Mouse (Mus musculus): ENCODE measurements around the gene Syt1.

Syt1 gene

DNA sequence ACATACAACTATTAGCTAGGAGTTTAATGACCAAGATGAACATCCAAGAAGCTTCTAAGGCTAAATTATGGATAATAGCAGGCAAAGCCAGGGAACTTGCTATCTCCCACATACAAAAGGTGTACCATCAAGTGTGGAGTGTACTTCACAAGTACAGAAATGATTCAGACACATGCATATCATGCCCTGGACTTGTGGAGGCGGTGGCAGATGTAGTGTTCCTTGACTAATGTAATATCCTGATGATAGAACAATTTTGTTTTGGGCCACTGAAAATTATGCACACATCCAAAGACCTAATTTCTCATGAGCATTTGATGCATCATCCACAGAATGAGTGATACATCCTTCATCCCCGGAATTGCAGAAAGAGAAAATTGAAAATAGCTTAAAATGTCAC is 267.0 kb downstream of the Syt1 start:
- no peak for DNase-seq

DNA sequence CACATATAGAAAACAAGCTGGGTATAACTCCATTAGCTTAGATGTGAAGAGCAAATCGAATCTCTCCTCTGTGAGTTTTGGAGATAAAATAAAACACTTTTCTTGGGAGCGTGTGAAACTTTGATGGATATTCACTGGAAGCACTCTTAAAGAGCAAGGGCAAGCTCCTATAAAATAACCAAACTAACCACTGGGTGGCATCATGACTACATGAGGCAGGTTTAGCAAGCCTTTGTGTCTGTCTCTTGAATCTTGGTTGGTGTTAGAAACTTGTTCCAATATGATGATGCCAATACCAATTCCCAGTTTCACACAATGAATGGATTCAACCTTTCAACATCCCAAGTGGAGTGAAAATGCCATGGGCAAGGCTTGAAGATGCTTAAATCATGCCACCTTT is 276.8 kb downstream of the Syt1 start:
- DNase-seq: peak; percentile 3 to 4

DNA sequence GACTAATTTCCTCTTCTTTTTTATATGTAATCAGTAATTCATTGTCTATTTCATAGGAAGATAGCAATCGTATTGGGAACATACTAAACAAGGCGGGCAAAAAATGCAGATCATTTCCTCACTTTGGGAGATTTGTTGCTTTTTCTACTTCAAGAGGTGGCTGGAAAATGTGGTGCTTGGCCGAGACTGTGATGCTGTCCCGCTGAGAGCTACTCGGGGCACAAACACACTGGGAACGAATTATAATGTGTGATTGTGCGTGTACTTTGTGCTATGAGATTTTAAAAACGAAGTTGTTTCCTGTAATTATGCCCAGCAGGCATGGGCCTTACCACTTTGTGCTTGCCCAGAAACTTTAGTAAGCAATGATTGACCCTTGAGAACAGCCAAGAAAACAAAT is 281.8 kb downstream of the Syt1 start:
- no peak for DNase-seq

DNA sequence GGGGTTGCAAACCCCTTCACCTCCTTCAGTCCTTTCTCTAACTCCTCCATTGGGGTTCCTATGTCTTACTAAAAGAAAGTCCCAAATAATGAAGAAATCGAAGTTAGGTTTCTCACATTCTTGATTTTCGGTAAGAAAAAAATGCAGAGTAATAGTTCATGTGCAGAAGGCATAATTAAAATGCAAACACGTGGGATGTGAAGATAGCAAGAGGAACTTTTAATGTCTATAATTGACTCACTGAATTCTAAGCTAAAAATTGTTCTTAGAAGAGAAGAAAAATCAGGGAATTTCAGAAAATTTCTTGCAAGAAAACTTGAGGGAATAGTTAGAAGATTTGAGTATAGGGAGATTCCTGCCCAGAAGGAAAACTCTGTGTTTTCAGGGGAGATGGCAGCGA is 284.4 kb downstream of the Syt1 start:
- no peak for DNase-seq

DNA sequence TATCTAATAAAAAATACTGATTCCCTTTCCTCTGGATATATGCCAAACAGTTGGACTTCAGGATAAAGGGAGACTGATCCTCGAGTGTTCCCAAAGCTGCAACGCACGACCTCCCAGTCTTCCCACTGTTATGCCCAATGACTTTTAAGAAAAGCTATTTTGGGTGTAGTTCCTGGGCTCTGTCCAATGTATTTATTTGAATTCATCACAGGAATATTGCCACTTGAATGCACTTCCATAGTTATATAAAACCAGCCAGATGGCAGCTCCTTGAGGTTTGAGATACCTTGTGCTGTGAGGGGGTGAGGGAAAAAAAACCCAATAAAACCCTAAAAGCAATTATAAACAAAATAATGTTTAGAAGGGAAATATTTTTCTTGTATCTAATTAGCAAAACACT is 285.9 kb downstream of the Syt1 start:
- DNase-seq: no peak

DNA sequence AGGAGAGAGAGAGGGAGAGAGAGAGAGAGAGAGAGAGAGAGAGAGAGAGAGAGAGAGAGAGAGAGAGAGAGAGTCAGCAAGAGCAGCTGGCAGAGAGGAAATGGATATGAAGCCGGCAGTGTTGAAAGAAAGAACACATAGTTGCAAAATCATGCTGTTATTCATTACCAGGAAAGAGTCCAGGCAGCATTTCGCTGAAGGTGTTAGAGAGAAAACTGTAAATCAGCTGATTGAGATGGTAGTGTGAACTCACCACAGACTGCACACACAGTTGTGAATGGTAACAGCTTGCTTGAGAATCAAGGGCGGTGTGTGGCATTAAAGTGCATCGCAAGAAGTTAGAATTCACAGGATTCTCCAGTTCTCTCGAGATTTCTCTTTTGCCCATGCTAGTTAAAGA is 300.3 kb downstream of the Syt1 start:
- no peak for DNase-seq

DNA sequence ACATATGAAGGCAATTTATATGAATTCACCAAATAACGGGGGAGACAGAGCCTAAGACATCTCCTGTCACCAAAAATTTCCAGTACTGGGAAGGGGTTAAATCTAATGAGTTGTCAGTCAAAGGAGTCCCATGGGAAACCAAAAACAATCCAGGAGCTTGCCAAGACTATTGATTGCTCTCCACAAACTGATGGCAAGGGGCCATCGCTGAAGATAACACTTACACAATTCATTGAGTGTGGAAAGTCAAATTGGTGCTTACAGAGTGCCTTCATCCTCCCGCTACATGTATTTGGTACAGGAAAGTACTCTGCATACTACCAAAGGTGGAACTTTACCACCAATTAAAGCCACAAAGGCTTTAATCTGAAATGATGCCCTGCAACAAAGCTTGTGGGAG is 305.1 kb downstream of the Syt1 start:
- no peak for DNase-seq

DNA sequence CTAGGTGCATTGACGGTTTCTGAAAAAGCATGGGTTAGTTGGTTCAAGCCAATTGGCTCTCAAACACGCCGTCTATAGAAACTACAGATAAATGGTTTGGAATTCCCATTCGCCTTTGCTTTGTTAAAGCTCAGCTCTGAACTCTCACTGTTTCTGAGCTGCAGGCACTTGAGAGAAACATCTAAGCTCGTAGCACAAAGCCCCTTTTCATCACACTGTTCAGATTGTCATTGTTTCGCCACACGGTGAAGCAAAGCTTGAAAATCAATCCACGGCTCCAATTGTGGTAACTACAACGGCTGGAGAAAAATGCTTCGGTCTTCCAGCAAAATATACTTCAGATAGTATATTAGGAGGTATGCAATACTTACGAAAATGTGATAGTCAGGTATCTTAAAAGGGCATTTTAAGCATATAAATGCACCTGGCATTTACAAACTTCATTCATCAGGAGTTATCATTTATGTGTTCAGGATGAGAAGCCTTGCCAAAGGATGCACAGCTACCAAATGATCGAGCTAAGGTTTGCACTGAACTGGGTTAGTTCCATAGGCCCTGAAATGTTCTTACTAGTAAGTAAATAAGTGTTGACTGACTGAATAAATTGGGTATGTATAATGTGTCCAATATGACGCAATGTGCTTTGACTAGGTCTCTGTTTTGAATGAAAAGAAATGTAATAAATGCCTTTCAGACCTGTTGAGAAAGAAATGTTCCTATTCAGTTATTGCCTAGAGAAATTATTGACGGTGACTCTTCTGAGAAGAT is 309.2 kb downstream of the Syt1 start:
- DNase-seq: no peak

DNA sequence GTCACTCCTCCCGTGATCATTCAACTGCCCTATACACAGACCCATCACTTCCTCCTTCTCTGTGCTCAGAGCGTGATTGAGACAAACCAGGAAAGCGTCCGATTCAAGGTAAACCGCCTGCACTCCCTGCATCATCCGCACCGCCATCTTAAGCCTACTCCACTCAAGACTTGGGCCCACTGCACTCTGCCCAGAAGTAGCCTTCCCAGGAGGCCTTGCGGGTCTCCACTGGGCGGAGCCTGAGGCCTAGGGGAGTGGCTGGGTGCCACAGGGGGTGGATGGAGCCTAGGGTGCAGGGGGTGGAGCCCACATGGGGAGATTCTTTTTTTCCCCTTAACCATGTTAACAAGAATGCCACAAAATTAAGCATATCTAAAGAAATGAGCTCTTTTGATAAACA is 310.8 kb downstream of the Syt1 start, which contains the start of gene Gm5136:
Gene Gm5136, minus strand, starts transcription at position 215 of the 400 bp plus-strand sequence.
- DNase-seq: no peak

DNA sequence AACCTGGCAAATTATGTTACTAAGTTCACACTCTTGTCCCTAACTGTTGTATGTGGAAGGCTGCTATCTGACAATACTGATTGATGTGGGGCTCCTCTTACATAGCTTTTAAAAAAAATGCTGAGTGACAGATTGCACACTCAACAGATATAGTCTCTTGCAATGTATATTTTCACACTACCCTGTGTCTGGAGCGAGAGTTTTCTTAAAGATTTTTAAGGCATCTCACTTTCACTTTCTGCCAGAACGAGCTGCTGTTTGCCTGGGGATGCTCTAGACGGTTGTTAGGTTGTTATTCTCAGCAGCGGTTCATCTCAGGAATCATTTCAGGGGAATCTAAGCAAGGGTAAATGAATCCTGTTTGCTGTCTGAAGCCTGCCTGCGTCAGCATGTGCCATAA is 313.7 kb downstream of the Syt1 start:
- no peak for DNase-seq

DNA sequence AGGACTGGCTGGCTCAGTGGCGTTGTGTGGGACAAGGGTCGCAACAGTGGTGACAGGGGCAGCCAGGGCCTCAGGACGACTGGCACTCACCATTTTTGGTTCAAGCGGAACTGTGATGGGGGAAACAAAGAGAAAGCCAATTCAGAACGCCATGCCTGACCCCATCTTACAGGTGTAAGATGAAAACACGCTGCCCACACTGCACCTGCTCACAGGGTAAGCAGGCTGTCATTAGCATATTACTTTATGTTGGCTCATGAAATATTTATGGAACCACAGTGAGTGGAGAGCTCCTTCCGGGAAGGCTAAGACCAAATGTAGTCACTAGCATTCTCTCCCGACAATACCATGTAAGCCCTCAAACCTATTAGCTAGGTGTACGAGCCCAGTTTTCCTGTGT is 319.8 kb downstream of the Syt1 start:
- no peak for DNase-seq

DNA sequence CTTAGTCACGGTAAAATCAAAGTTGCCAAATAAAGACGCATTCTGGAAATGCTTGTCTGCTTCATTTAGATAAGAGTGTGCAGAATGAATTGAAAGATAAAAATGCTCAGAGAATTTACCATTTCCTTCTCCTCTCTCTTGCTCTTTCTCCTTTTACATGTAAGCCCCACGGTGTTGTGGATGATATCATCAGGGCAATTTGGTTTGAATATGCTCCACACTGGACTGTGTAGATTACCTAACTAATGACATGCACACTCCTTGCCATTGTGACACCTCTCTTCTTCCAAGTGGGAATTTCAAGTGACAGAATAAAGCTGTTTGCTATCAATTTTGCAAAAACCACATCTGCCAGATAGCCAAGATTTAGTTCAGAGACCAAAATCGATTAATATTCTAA is 324.1 kb downstream of the Syt1 start:
- DNase-seq: no peak

DNA sequence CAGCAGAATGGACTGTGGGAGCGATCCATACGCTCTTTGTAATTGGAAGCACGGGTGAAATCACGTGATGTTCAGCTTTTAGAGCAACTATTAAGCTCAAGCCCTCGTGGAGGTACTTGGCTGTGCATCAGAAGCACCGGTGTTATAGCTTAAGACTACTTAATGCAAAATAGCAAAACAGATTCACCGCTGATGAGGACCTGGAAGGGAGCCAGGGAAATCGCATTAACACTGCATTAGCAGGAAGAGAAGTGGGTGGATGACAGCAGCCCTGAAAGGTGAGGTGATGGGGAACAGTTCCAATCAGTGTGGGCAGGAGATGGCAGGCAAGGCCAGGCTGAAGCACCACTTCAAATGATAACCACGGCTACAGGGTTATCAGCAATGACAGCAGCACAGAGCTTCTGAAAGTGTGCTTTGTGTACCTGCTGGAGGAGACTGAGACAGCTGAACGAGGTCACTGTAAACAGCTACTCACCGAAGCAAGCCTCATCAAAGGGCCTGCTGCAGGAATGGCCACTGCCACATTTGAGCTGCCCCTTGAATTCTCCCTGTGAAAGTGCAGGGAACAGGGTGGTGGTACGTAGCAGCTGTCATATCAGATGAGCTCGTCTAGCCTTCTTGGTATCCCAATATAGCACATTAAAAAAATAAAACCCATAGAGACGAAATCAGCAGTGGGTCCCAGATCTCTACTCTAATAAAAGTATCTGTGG is 330.9 kb downstream of the Syt1 start:
- no peak for DNase-seq

DNA sequence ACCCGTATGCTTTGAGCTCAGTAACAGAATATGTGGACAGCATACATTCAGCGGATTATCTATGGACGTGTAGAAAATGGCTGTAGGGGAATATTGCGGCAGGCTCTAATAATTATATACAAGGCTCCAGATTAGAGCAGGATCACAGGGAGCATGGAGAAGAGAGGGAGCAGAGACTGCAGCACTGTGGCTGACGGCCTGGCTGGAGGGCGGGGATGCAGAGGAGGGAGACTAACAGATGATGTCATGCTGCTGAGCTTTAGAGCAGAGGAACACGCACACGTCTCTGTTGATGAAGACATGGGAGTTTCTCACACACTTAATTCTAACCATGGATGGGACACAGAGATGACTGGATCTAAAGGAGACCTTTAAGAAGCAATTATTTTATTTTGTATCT is 333.7 kb downstream of the Syt1 start:
- no peak for DNase-seq

DNA sequence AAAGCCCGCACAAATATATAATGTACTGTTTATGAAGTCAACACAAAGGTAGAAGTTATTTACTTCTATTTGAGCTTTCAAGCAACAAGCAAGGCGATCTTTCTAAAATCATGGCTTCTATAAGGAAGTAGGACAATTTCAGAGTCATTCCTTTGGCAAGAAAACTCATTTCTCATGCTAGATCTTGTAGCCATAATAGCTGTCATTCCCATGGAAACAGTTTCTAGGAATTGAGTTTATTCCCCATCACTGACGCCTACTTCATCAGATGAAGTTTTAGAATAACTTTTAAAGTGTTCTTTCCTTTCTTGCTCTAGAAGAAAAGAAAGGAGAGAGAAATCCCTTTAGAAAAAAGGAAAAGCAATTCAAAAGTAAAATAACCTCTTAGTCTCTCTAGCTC is 341.8 kb downstream of the Syt1 start:
- DNase-seq: no peak

DNA sequence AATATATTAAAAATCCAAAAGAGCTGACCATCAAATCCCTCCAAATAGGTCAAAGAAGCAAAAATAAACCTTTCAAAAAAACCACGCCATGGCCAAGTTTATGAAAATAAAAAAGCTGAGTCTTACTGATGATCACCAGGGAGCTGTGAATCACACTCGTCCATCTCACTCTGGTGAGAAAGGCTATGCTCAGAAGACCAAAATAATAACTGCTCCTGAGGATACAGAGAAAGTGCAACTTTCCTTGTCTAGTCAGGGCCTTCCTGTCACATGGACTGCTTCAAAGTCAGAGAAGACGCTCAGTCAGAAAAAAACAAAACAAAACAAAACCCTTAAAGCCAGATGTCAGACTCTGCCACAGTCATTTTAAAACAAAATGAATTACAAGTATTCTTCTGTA is 350.5 kb downstream of the Syt1 start:
- DNase-seq: no peak

DNA sequence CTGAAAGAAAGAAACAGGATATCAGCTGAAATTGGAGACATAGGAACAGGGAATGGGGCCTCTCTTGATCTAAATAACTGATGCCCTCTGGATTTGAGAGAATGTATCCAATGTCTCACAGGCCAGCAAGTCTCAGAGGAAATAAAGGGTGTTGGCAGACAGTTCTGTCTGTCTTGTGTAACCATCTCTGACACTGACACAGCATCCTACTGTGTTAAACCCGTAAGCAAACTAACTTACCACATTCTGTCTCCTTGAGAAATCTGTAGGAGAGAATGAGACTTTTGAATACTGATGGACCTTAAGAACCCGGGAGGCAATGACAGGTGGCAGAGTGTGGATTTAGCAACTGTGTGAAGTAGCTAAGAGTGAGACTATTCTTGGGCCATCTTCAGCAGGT is 352.5 kb downstream of the Syt1 start:
- DNase-seq: no peak

DNA sequence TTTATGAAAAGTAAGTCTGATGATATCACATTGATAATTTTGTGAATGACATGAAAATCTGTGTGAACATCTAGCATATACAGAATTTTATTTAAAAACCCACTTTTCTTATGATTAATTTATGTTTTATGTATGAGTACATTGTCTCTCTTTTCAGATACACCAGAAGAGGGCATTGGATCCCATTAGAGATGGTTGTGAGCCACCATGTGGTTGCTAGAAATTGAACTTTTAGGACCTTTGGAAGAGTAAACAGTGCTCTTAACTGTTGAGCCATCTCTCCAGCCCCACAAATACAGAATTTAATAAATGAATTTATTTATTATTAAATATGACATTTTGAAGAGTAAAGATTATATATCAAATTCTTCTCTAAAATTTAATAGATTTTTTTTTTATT is 353.1 kb downstream of the Syt1 start:
- DNase-seq: no peak

DNA sequence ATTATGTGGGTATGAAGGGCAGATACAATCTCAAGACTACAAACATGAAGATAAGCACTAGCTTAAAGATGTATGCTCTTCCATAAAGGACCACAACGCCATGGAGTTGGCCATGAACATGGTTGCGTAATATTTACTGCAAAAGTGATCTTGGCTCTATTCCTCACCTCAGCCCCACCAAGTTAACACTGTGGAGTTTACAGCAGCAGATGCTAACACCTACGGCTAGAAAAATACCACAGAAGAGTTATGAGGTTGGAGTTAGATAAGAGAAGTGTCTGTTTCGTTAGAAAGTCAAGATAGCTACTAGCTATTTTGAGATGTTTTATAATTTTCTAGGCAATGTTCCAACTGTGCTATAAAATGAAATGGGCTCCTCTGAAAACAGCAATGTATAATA is 353.9 kb downstream of the Syt1 start:
- DNase-seq: no peak

DNA sequence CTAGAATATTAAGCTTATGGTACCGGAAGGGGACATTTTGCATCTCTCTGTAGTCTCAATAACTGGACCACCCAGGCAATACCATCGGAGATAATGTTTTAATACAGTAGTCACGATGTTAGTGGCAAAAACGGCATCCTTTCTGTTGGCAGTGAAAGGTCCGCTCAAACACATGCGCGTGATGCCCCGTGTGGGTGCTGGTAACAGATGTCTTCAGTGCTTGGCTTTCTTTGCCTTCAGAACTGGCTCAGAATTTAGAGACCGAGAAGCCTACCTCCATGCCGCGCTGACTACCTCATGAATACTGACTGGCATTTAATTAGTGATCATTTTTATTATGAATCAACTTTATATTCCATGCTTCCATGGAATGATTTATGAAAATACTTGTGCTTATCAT is 355.7 kb downstream of the Syt1 start:
- no peak for DNase-seq

DNA sequence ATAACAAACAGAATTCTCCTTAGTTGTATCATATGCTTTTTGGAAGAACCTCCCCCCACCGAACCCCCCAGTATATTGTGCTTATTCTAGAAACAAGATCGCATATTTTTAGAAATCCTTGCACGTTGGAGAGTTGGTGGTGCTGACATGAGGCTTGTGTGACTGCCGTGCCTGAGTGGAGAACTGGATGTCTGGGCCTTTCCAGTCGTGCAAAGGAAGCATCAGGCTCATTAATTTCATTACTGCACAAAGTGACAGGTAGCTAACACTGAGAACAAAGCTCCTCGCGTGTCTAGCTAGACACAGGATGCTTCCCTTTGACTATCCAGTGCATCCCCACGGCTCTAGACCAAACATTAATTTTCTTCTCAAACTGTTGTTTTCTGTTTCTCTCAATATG is 358.0 kb downstream of the Syt1 start:
- no peak for DNase-seq

DNA sequence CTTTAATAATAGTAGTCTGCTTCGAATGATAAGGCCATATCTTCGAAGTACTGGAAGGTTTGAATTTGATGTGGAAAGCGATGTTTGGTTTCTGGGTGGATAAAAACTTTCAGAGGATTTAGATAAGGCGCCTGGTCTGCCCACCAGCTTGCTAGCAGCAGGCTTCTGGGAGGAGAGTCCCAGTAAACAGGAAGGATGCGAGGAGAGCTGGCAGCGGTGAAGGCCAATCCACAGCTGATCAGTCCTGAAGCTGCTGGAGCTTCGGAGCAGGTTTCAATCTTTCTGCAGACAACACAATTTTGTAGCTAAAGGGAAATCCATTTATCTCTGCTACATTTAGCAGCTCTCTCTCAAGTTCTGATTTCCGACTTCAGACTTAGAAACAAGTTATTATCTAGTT is 358.7 kb downstream of the Syt1 start:
- no peak for DNase-seq

DNA sequence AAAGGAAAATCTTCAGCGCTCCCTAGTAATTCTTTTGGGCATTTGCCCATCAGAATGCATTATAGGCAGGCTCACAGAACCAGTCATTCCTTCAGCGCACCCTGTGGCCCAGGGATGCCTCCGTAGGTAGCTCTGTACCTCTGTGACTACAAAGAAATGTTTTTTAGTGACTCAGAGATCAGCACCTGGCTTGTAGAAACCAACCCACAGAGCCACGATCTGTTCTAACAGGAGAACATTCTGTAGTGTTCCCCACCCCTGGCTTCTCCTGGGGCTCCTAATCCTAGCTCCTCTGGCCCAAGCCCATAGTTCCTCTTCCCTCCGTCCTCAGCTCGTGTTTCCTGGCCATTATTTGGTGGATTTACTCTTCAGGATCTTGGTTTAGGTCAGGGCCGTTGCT is 361.6 kb downstream of the Syt1 start:
- no peak for DNase-seq

DNA sequence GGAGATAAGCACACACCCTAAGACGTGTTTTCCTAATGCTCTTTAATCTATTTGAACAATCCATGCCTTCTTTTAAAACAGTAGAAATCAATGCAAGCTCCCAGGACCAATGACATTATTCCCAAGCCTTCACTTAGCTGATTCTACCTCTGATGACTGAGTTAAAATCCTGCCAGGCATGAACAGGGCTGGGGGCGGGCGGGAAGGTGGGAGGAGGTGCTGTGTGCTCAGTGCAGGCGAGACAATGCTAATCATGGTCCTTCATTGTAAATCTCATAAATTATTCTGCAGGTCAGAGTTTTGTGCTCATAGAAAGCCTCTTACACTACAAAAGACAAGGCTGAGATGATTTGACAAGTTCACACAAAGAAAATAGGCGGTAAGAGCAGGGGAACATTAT is 366.9 kb downstream of the Syt1 start:
- DNase-seq: no peak

DNA sequence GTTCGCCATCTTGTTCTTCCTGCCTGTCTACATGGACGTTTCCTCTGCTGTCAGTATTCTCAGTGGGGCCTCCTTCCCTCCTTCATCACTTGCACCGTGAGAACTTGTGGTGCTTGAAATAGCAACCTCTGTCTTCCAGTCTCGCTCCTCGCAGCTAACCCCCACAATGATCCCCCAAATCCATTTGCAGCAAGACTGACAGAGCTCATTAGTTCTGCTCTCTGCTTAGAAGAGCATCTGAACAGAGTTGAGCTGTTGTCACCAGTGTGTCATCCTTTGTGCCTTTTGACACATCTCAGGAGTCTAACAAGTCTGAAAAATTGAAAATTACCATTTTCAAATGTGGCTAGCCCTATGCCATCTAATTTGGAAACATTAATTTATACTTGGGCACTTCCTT is 372.7 kb downstream of the Syt1 start:
- DNase-seq: no peak

Measured in kidney, postnatal 4 days (tissue).